Mouse (Mus musculus) heart, adult 2 months (tissue): ENCODE measurements around the gene D630003M21Rik.

ENCODE experiments used
- CTCF ChIP-seq: fragments of 200-600 bp; IDR thresholded peaks from 2 replicates; pipeline ENCODE4 v1.8.1; 2022; ENCODE audit warnings: antibody characterized with exemption, mild to moderate bottlenecking, moderate library complexity
- EP300 ChIP-seq: fragments of 200-500 bp; IDR thresholded peaks from 2 replicates; pipeline ENCODE4 v1.6.1; 2011; ENCODE audit warnings: low read depth, low read length, control low read depth; ENCODE audit not compliant: insufficient read depth
- POLR2A ChIP-seq: fragments of 200-500 bp; IDR thresholded peaks from 2 replicates; pipeline ENCODE4 v1.6.1; 2011; ENCODE audit warnings: mild to moderate bottlenecking, low read depth, low read length, control low read depth; ENCODE audit not compliant: insufficient read depth

DNA sequence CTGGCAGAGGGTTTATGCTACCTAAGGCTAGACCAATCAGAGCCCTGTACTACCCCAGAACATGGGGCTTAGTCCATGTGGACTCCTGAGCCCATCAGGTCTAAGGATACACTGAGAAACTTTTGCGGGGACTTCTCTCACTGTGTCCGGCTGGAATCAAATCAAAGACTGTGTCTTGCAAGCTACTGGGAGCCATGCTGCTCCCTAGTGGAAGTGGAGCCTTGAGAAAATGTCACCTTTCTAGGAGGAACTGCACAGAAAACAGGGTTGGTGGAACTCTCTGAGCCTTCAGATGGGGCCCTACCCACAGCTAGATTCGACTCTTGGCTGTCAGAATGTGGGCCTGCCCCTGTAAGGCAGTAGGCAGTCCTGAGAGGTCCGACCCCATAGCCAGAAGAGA, 18.5 kb downstream of the D630003M21Rik start:
- peak; percentile 59 for TF ChIP-seq CTCF
- no peak for TF ChIP-seq POLR2A
- no peak for TF ChIP-seq EP300
